Mouse (Mus musculus): ENCODE results near the gene Xrcc4. TPM values are rescaled to one million over a fixed set of nuclear protein-coding genes. Genes with fewer than 3 reads are reported as not detected.

The Xrcc4 gene
- not detected in 2 replicates for polyA plus RNA-seq (2012; ENCODE audit: low replicate concordance)

DNA sequence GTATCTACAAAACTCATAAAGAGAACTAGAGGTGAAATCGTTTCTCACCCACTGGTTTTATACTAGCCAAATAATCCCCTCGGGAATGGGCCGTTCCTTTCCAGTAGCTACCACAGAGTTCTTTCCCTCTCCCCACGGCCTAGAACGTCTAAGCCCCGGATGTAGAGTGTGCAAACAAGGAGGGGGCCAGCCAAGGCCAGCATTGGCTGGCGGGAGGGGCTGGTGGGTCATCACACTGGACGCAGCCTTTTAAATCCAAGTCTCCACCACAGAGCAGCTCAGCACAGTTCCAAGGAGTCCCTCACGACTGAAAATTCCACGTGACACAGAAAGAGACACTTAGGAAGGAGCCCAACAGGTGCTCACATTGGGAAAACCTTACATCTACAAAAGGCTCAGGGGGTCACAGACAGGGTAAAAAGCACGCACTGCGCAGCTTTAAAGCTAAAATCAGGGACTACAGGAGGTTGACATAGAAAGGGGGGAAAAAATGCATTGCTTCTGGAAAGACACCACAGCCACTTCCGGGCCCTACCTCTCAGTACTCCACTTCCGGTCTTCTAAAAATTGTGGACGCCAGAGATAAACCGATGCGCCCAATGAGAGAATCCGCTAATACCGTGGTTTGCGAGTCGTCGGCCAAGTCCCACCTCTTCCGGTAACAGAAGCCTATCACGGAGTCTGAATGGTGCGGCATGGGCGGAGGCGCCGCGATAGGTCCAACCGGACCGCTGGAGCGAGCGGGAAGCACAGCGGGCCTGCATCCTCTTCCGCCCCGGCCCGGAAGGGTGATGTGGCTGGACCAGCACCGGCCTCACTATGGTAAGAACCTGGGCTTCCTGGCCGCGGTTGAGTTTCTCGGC is at the start of gene Xrcc4, which contains the start of gene Tmem167:
Xrcc4 (minus strand) TSS at position 647 of the 863 bp plus-strand sequence.
Tmem167 (plus strand) TSS at position 162 of the 863 bp plus-strand sequence.

GRCm38 (mm10) chr13:89741766-89742685 is 347.4 kb downstream of the Xrcc4 start, which contains the start of gene Vcan:
Gene Vcan (minus strand): TSS chr13:89742509.

Other genes with a start within 250 kb of the Xrcc4 start
- 0.15 and 2.9 TPM in 2 replicates for gene Tmem167, start 485 bp downstream of the Xrcc4 start, polyA plus RNA-seq (2012; ENCODE audit: low replicate concordance)

All from leukemia stem cell, adult 10-12 weeks (primary cell).